ENCODE assay signal across 8 mouse cellular contexts in genomic region chr3:38892791-38893224, GRCm38 (mm10). TPM values are rescaled to one million over a fixed set of nuclear protein-coding genes. Genes with fewer than 3 reads are reported as not detected.
DNase-seq lines count a peak whose midpoint lies in the region; ATAC-seq and TF ChIP-seq lines count a peak whose summit lies in the region.

No protein-coding gene starts in this region.

- 11% methylated on average over 6 of the region's 6 CpGs for WGBS in heart, adult 2 months
- WGBS in limb, embryonic 10.5 days: 74% methylated on average over 6 of the region's 6 CpGs
- WGBS in stomach, embryonic 16.5 days: 27% methylated on average over 6 of the region's 6 CpGs

- intact Hi-C loops in heart, adult 2 months (cut with DNase I): loop anchor here (2.0 kb wide), 1 partner anchor 26 kb away; no protein-coding TSS in a partner anchor
- intact Hi-C loops in left cerebral cortex, postnatal 4 days (cut with DNase I): loop anchor here (10.0 kb wide), 1 partner anchor 92 kb away; no protein-coding TSS in a partner anchor

- H3K36me3 ChIP-seq in heart, adult 2 months (ENCODE audit: control insufficient read depth, insufficient read depth, low read length): peaks cover 2% of the 10 kb centered on the region
- H3K36me3 ChIP-seq in limb, embryonic 10.5 days: peaks cover 70% of the 10 kb centered on the region
- peaks cover 22% of the 10 kb centered on the region for H3K36me3 ChIP-seq in stomach, embryonic 16.5 days (ENCODE audit: control insufficient read depth, insufficient read depth, low read length)

- 0 out of 2 replicates have a peak, but pooled peaks cover 3% of the 10 kb centered on the region for H3K9me3 ChIP-seq in limb, embryonic 10.5 days (replicated peaks)
- no peaks in the 10 kb centered on the region for H3K9me3 ChIP-seq in stomach, embryonic 16.5 days (replicated peaks; ENCODE audit: control insufficient read depth, low read length)

- H3K4me3 ChIP-seq in heart, adult 2 months: peak overlapping the region; percentile 29
- peak overlapping the region; percentile 37 for H3K4me3 ChIP-seq in limb, embryonic 10.5 days
- peak overlapping the region; percentile 72 for H3K4me3 ChIP-seq in stomach, embryonic 16.5 days (replicated peaks; ENCODE audit: low read length)

- TF ChIP-seq CTCF in heart, adult 2 months (IDR thresholded peaks at IDR 0.05): no peak

- H3K79me2 ChIP-seq in heart, adult 2 months (replicated peaks; ENCODE audit: control insufficient read depth, insufficient read depth, low read length): no peaks in the 10 kb centered on the region; the same call in 1 of the 2 replicates

- H3K4me2 ChIP-seq in stomach, embryonic 16.5 days (ENCODE audit: low read depth, low read length): peak overlapping the region; percentile 94

- no peak for TF ChIP-seq POLR2A in heart, adult 2 months (IDR thresholded peaks at IDR 0.05; ENCODE audit: insufficient read depth, low read depth, low read length)

- no peak for TF ChIP-seq EP300 in heart, adult 2 months (IDR thresholded peaks at IDR 0.05; ENCODE audit: insufficient read depth, low read depth, low read length)

- peak overlapping the region; percentile 3; the same call in 1 of the 2 replicates for H3K9ac ChIP-seq in heart, adult 2 months (ENCODE audit: low read depth, low read length)
- peak overlapping the region; percentile 61 for H3K9ac ChIP-seq in stomach, embryonic 16.5 days (ENCODE audit: low read length)

- no peak for ATAC-seq in stomach, embryonic 16.5 days (ENCODE audit: insufficient read depth, low FRiP score)

- peaks cover 8% of the 10 kb centered on the region; the same call in 1 of the 2 replicates for H3K4me1 ChIP-seq in heart, adult 2 months (ENCODE audit: control insufficient read depth, insufficient read depth, low read length)
- H3K4me1 ChIP-seq in limb, embryonic 10.5 days: peaks cover 41% of the 10 kb centered on the region
- H3K4me1 ChIP-seq in stomach, embryonic 16.5 days (ENCODE audit: control insufficient read depth, insufficient read depth, low read length): peaks cover 15% of the 10 kb centered on the region; the same call in 1 of the 2 replicates

- H3K27me3 ChIP-seq in heart, adult 2 months (ENCODE audit: control insufficient read depth, insufficient read depth, low read length): no peaks in the 10 kb centered on the region
- H3K27me3 ChIP-seq in limb, embryonic 10.5 days (ENCODE audit: low read depth, poor library complexity, severe bottlenecking): peaks cover 17% of the 10 kb centered on the region; the same call in 1 of the 2 replicates
- no peaks in the 10 kb centered on the region; the same call in 1 of the 2 replicates for H3K27me3 ChIP-seq in stomach, embryonic 16.5 days (ENCODE audit: control insufficient read depth, insufficient read depth, low read length)

- no peak for DNase-seq in heart, adult 2 months
- no peak for DNase-seq in heart, adult 9 months (ENCODE audit: low spot score in 2 of 2)
- DNase-seq in retina, postnatal 1 day: peak; percentile 59
- no peak for DNase-seq in retina, embryonic 14.5 days (ENCODE audit: low spot score)
- DNase-seq in limb, embryonic 10.5 days (ENCODE audit: low spot score): no peak
- DNase-seq in left cerebral cortex, postnatal 4 days: no peak
- no peak for DNase-seq in adipocyte (ENCODE audit: low spot score)

- H3K27ac ChIP-seq in heart, adult 2 months: no peak overlapping the region
- H3K27ac ChIP-seq in limb, embryonic 10.5 days: no peak overlapping the region
- no peak overlapping the region for H3K27ac ChIP-seq in stomach, embryonic 16.5 days (ENCODE audit: low read length)

RNA-seq across cellular contexts. Expression of gene Fat4, which starts 6.1 kb away (rescaled TPM):
- total RNA-seq in heart, adult 2 months (2021): 1 to 10 TPM; 5.1 TPM
- 1.9 and 3.5 TPM in 2 replicates for polyA plus RNA-seq in heart, adult 2 months (2012; rRNA removed)
- 2.7 and 6.6 TPM in 2 replicates for polyA plus RNA-seq in limb, embryonic 10.5 days (2016; fragmentation: Nextera tagmentation; extraction: Ambion mirVana)
- 6.9 and 7.7 TPM in 2 replicates for polyA plus RNA-seq in stomach, embryonic 16.5 days (2015; fragmentation: Nextera tagmentation; extraction: Ambion mirVana)
- 10 to 100 TPM; 84.1 to 84.2 TPM for total RNA-seq in left cerebral cortex, postnatal 4 days (2021)
